Mouse (Mus musculus): ENCODE measurements at regions not wholly inside any gene's neighbourhood (a gene's known extent, or its start where the extent isn't known, plus 50 kb on each side); places are given as distances from the start of the nearest gene placed in this dataset.

- Histone ChIP-seq H3K4me3 (ENCODE audit: low read depth, low read length) (no peak overlapping the region), H3K27me3 (ENCODE audit: control insufficient read depth, insufficient read depth, low read length) (no peaks in the 10 kb centered on the region), H3K36me3 (ENCODE audit: control insufficient read depth, insufficient read depth, low read length) (no peaks in the 10 kb centered on the region), H3K27ac (ENCODE audit: low read depth, low read length) (no peak overlapping the region), H3K9ac (ENCODE audit: low read length) (no peak overlapping the region), H3K9me3 (ENCODE audit: control insufficient read depth, low read length) (no peaks in the 10 kb centered on the region), H3K4me1 (ENCODE audit: control insufficient read depth, insufficient read depth, low read length) (no peaks in the 10 kb centered on the region), H3K4me2 (ENCODE audit: low read depth) (no peak overlapping the region)
- ATAC-seq (ENCODE audit: insufficient read depth, low FRiP score, low TSS enrichment) (no peak), DNase-seq (ENCODE audit: low spot score) (no peak)
- WGBS = 79% methylated on average over 7 of the region's 7 CpGs
These were observed 119.6 kb upstream of the Nt5e start for GRCm38 (mm10) chr9:88207378-88207777.

GRCm38 (mm10) chr9:88208022-88208421 lies 119.0 kb upstream of the Nt5e start:
- no peak overlapping the region for H3K4me3 ChIP-seq (ENCODE audit: low read depth, low read length)
- no peaks in the 10 kb centered on the region for H3K4me1 ChIP-seq (ENCODE audit: control insufficient read depth, insufficient read depth, low read length)
- H3K9ac ChIP-seq (ENCODE audit: low read length) = no peak overlapping the region
- no peaks in the 10 kb centered on the region for H3K9me3 ChIP-seq (ENCODE audit: control insufficient read depth, low read length)
- ATAC-seq (ENCODE audit: insufficient read depth, low FRiP score, low TSS enrichment) (no peak), DNase-seq (ENCODE audit: low spot score) (no peak)
- H3K36me3 ChIP-seq (ENCODE audit: control insufficient read depth, insufficient read depth, low read length) = no peaks in the 10 kb centered on the region
- no peak overlapping the region for H3K4me2 ChIP-seq (ENCODE audit: low read depth)
- H3K27me3 ChIP-seq (ENCODE audit: control insufficient read depth, insufficient read depth, low read length) = no peaks in the 10 kb centered on the region
- no peak overlapping the region for H3K27ac ChIP-seq (ENCODE audit: low read depth, low read length)

- Histone ChIP-seq H3K4me3 (ENCODE audit: low read depth, low read length) (no peak overlapping the region), H3K36me3 (ENCODE audit: control insufficient read depth, insufficient read depth, low read length) (no peaks in the 10 kb centered on the region), H3K4me1 (ENCODE audit: control insufficient read depth, insufficient read depth, low read length) (no peaks in the 10 kb centered on the region), H3K27ac (ENCODE audit: low read depth, low read length) (no peak overlapping the region), H3K4me2 (ENCODE audit: low read depth) (no peak overlapping the region), H3K27me3 (ENCODE audit: control insufficient read depth, insufficient read depth, low read length) (no peaks in the 10 kb centered on the region), H3K9me3 (ENCODE audit: control insufficient read depth, low read length) (no peaks in the 10 kb centered on the region), H3K9ac (ENCODE audit: low read length) (no peak overlapping the region)
- ATAC-seq (ENCODE audit: insufficient read depth, low FRiP score, low TSS enrichment) (no peak), DNase-seq (ENCODE audit: low spot score) (no peak)
- WGBS = 71% methylated on average over 6 of the region's 6 CpGs
These were observed 112.2 kb upstream of the Nt5e start for GRCm38 (mm10) chr9:88214758-88215157.

GRCm38 (mm10) chr9:88220360-88220759 lies 106.6 kb upstream of the Nt5e start:
- ATAC-seq (ENCODE audit: insufficient read depth, low FRiP score, low TSS enrichment) (no peak), DNase-seq (ENCODE audit: low spot score) (no peak)
- H3K4me3 ChIP-seq (ENCODE audit: low read depth, low read length) = no peak overlapping the region
- H3K27ac ChIP-seq (ENCODE audit: low read depth, low read length) = no peak overlapping the region
- no peaks in the 10 kb centered on the region for H3K9me3 ChIP-seq (ENCODE audit: control insufficient read depth, low read length)
- 54% methylated on average over 3 of the region's 3 CpGs for WGBS
- H3K9ac ChIP-seq (ENCODE audit: low read length) = no peak overlapping the region
- H3K27me3 ChIP-seq (ENCODE audit: control insufficient read depth, insufficient read depth, low read length) = no peaks in the 10 kb centered on the region
- no peaks in the 10 kb centered on the region for H3K4me1 ChIP-seq (ENCODE audit: control insufficient read depth, insufficient read depth, low read length)
- no peak overlapping the region for H3K4me2 ChIP-seq (ENCODE audit: low read depth)
- H3K36me3 ChIP-seq (ENCODE audit: control insufficient read depth, insufficient read depth, low read length) = no peaks in the 10 kb centered on the region

- ATAC-seq (ENCODE audit: insufficient read depth, low FRiP score, low TSS enrichment) (no peak), DNase-seq (ENCODE audit: low spot score) (no peak)
- 85% methylated on average over 14 of the region's 14 CpGs for WGBS
- Histone ChIP-seq H3K27ac (ENCODE audit: low read depth, low read length) (no peak overlapping the region), H3K9ac (ENCODE audit: low read length) (no peak overlapping the region), H3K4me2 (ENCODE audit: low read depth) (no peak overlapping the region), H3K4me3 (ENCODE audit: low read depth, low read length) (no peak overlapping the region), H3K36me3 (ENCODE audit: control insufficient read depth, insufficient read depth, low read length) (no peaks in the 10 kb centered on the region), H3K4me1 (ENCODE audit: control insufficient read depth, insufficient read depth, low read length) (no peaks in the 10 kb centered on the region), H3K27me3 (ENCODE audit: control insufficient read depth, insufficient read depth, low read length) (no peaks in the 10 kb centered on the region), H3K9me3 (ENCODE audit: control insufficient read depth, low read length) (no peaks in the 10 kb centered on the region)
These were observed 105.7 kb upstream of the Nt5e start for GRCm38 (mm10) chr9:88221276-88221675.

GRCm38 (mm10) chr9:88221850-88222353 lies 105.1 kb upstream of the Nt5e start:
- ATAC-seq (ENCODE audit: insufficient read depth, low FRiP score, low TSS enrichment) = peak; percentile 51; the same call in 1 of the 2 replicates
- Histone ChIP-seq H3K9me3 (ENCODE audit: control insufficient read depth, low read length) (no peaks in the 10 kb centered on the region), H3K4me3 (ENCODE audit: low read depth, low read length) (no peak overlapping the region), H3K9ac (ENCODE audit: low read length) (no peak overlapping the region), H3K4me1 (ENCODE audit: control insufficient read depth, insufficient read depth, low read length) (no peaks in the 10 kb centered on the region), H3K27ac (ENCODE audit: low read depth, low read length) (no peak overlapping the region), H3K27me3 (ENCODE audit: control insufficient read depth, insufficient read depth, low read length) (no peaks in the 10 kb centered on the region), H3K4me2 (ENCODE audit: low read depth) (no peak overlapping the region), H3K36me3 (ENCODE audit: control insufficient read depth, insufficient read depth, low read length) (no peaks in the 10 kb centered on the region)
- WGBS = 14% methylated on average over 7 of the region's 7 CpGs
- peak; percentile 81 for DNase-seq (ENCODE audit: low spot score)

GRCm38 (mm10) chr9:88237126-88237525 lies 89.9 kb upstream of the Nt5e start:
- WGBS = 73% methylated on average over 2 of the region's 2 CpGs
- ATAC-seq (ENCODE audit: insufficient read depth, low FRiP score, low TSS enrichment) (no peak), DNase-seq (ENCODE audit: low spot score) (no peak)

GRCm38 (mm10) chr9:88238346-88238745 lies 88.7 kb upstream of the Nt5e start:
- H3K4me3 ChIP-seq (ENCODE audit: low read depth, low read length) = no peak overlapping the region
- DNase-seq (ENCODE audit: low spot score) (no peak), ATAC-seq (ENCODE audit: insufficient read depth, low FRiP score, low TSS enrichment) (no peak)
- H3K4me2 ChIP-seq (ENCODE audit: low read depth) = no peak overlapping the region
- no peak overlapping the region for H3K27ac ChIP-seq (ENCODE audit: low read depth, low read length)
- no peaks in the 10 kb centered on the region for H3K4me1 ChIP-seq (ENCODE audit: control insufficient read depth, insufficient read depth, low read length)
- no peaks in the 10 kb centered on the region for H3K9me3 ChIP-seq (ENCODE audit: control insufficient read depth, low read length)
- no peak overlapping the region for H3K9ac ChIP-seq (ENCODE audit: low read length)
- no peaks in the 10 kb centered on the region for H3K36me3 ChIP-seq (ENCODE audit: control insufficient read depth, insufficient read depth, low read length)
- WGBS = 64% methylated on average over 5 of the region's 5 CpGs
- no peaks in the 10 kb centered on the region for H3K27me3 ChIP-seq (ENCODE audit: control insufficient read depth, insufficient read depth, low read length)

More at GRCm38 (mm10) chr9:88237126-88237525, 89.9 kb upstream of the Nt5e start:
- no peak overlapping the region for H3K4me2 ChIP-seq (ENCODE audit: low read depth)
- no peaks in the 10 kb centered on the region for H3K27me3 ChIP-seq (ENCODE audit: control insufficient read depth, insufficient read depth, low read length)
- no peaks in the 10 kb centered on the region for H3K4me1 ChIP-seq (ENCODE audit: control insufficient read depth, insufficient read depth, low read length)
- no peaks in the 10 kb centered on the region for H3K9me3 ChIP-seq (ENCODE audit: control insufficient read depth, low read length)
- H3K36me3 ChIP-seq (ENCODE audit: control insufficient read depth, insufficient read depth, low read length) = no peaks in the 10 kb centered on the region
- H3K9ac ChIP-seq (ENCODE audit: low read length) = no peak overlapping the region
- H3K4me3 ChIP-seq (ENCODE audit: low read depth, low read length) = no peak overlapping the region
- H3K27ac ChIP-seq (ENCODE audit: low read depth, low read length) = no peak overlapping the region

GRCm38 (mm10) chr9:88240740-88241139 lies 86.3 kb upstream of the Nt5e start:
- Histone ChIP-seq H3K4me1 (ENCODE audit: control insufficient read depth, insufficient read depth, low read length) (no peaks in the 10 kb centered on the region), H3K27me3 (ENCODE audit: control insufficient read depth, insufficient read depth, low read length) (no peaks in the 10 kb centered on the region), H3K4me2 (ENCODE audit: low read depth) (peak overlapping the region; percentile 47; the same call in 1 of the 2 replicates), H3K36me3 (ENCODE audit: control insufficient read depth, insufficient read depth, low read length) (no peaks in the 10 kb centered on the region), H3K27ac (ENCODE audit: low read depth, low read length) (no peak overlapping the region), H3K4me3 (ENCODE audit: low read depth, low read length) (no peak overlapping the region), H3K9ac (ENCODE audit: low read length) (no peak overlapping the region), H3K9me3 (ENCODE audit: control insufficient read depth, low read length) (no peaks in the 10 kb centered on the region)
- 18% methylated on average over 4 of the region's 4 CpGs for WGBS
- ATAC-seq (ENCODE audit: insufficient read depth, low FRiP score, low TSS enrichment) = no peak
- no peak for DNase-seq (ENCODE audit: low spot score)

Data from neural tube, embryonic 11.5 days (tissue).